Mouse (Mus musculus): ENCODE data around the gene Ccr1l1.
"Not testable (repeated sequence)": the region's sequence is repeated elsewhere in the genome, so short reads cannot be mapped to it uniquely, and the experiment has no call there.

Ccr1l1 gene

GRCm38 (mm10) chr9:123978308-123978707 lies at the start of gene Ccr1l1:
Gene Ccr1l1 (minus strand): TSS chr9:123978408.
- DNase-seq (ENCODE audit: low read depth, low spot score): no peak

- no peak for DNase-seq (ENCODE audit: low read depth, low spot score)
Observed at GRCm38 (mm10) chr9:124021672-124022071, 43.5 kb upstream of the Ccr1l1 start, which contains the start of gene Ccr3. Gene Ccr3 (plus strand): TSS chr9:124021972.

GRCm38 (mm10) chr9:124019887-124020286 lies 41.7 kb upstream of the Ccr1l1 start:
- no peak for DNase-seq (ENCODE audit: low read depth, low spot score)

GRCm38 (mm10) chr9:124016048-124016447 lies 37.8 kb upstream of the Ccr1l1 start:
- no peak for DNase-seq (ENCODE audit: low read depth, low spot score)

- no peak for DNase-seq (ENCODE audit: low read depth, low spot score)
Observed at GRCm38 (mm10) chr9:124014985-124015652, 36.9 kb upstream of the Ccr1l1 start.

- no peak for DNase-seq (ENCODE audit: low read depth, low spot score)
Observed at GRCm38 (mm10) chr9:124013270-124013669, 35.1 kb upstream of the Ccr1l1 start.

GRCm38 (mm10) chr9:124012691-124013090 lies 34.5 kb upstream of the Ccr1l1 start:
- no peak for DNase-seq (ENCODE audit: low read depth, low spot score)

- DNase-seq (ENCODE audit: low read depth, low spot score): no peak
Observed at GRCm38 (mm10) chr9:123999784-124000183, 21.6 kb upstream of the Ccr1l1 start.

- DNase-seq (ENCODE audit: low read depth, low spot score): no peak
Observed at GRCm38 (mm10) chr9:123997719-123998118, 19.5 kb upstream of the Ccr1l1 start.

GRCm38 (mm10) chr9:123991312-123991906 lies 13.2 kb upstream of the Ccr1l1 start:
- DNase-seq (ENCODE audit: low read depth, low spot score): no peak

GRCm38 (mm10) chr9:123989671-123990070 lies 11.5 kb upstream of the Ccr1l1 start:
- DNase-seq (ENCODE audit: low read depth, low spot score): no peak

- DNase-seq (ENCODE audit: low read depth, low spot score): peak; percentile 13
Observed at GRCm38 (mm10) chr9:123986217-123986616, 8.0 kb upstream of the Ccr1l1 start.

GRCm38 (mm10) chr9:123984943-123985342 lies 6.7 kb upstream of the Ccr1l1 start:
- no peak for DNase-seq (ENCODE audit: low read depth, low spot score)

- DNase-seq (ENCODE audit: low read depth, low spot score): no peak
Observed at GRCm38 (mm10) chr9:123982720-123983119, 4.5 kb upstream of the Ccr1l1 start.

GRCm38 (mm10) chr9:123981909-123982308 lies 3.7 kb upstream of the Ccr1l1 start:
- DNase-seq (ENCODE audit: low read depth, low spot score): no peak

- DNase-seq (ENCODE audit: low read depth, low spot score): not testable (repeated sequence)
Observed at GRCm38 (mm10) chr9:123980858-123981475, 2.8 kb upstream of the Ccr1l1 start.

GRCm38 (mm10) chr9:123976876-123977663 lies 1.1 kb downstream of the Ccr1l1 start:
- no peak for DNase-seq (ENCODE audit: low read depth, low spot score)

GRCm38 (mm10) chr9:123975630-123976029 lies 2.6 kb downstream of the Ccr1l1 start:
- no peak for DNase-seq (ENCODE audit: low read depth, low spot score)

- peak; percentile 46 for DNase-seq (ENCODE audit: low read depth, low spot score)
Observed at GRCm38 (mm10) chr9:123968290-123968912, 9.8 kb downstream of the Ccr1l1 start, which contains the start of gene Ccr1. Gene Ccr1 (minus strand): TSS chr9:123968692.

GRCm38 (mm10) chr9:123966858-123967495 lies 11.2 kb downstream of the Ccr1l1 start:
- not testable (repeated sequence) for DNase-seq (ENCODE audit: low read depth, low spot score)

GRCm38 (mm10) chr9:123964776-123965175 lies 13.4 kb downstream of the Ccr1l1 start:
- DNase-seq (ENCODE audit: low read depth, low spot score): no peak

All from 3T3-L1 (cell line).